Mouse (Mus musculus) lung, embryonic 14.5 days (tissue): Measurements from ENCODE around the gene Ppt2. TPM values are rescaled to one million over a fixed set of nuclear protein-coding genes. Genes with fewer than 3 reads are reported as not detected.

ENCODE experiments used
- ATAC-seq: fragments of 200-750 bp; cut with Nextera tagmentation; 2 replicates; pipeline ENCODE4 v1.8.0; 2017; ENCODE audit warnings: mild to moderate bottlenecking, moderate TSS enrichment, moderate library complexity; ENCODE audit not compliant: insufficient read depth
- DNase-seq: peaks from one replicate; pipeline ENCODE4 v3.0.0-alpha.2; 2015
- H3K27ac ChIP-seq: fragments of 300-500 bp; sonication (generic); 2 replicates; pipeline ENCODE4 v1.5.1; 2014; ENCODE audit warnings: low read depth, mild to moderate bottlenecking, moderate library complexity
- H3K27me3 ChIP-seq: fragments of 300-500 bp; sonication (generic); 2 replicates; pipeline ENCODE4 v1.6.1; 2014; ENCODE audit warnings: low read length, control low read depth; ENCODE audit not compliant: insufficient read depth
- H3K36me3 ChIP-seq: fragments of 300-500 bp; sonication (generic); 2 replicates; pipeline ENCODE4 v1.6.1; 2014; ENCODE audit warnings: control low read depth; ENCODE audit not compliant: insufficient read depth
- H3K4me1 ChIP-seq: fragments of 300-500 bp; sonication (generic); 2 replicates; pipeline ENCODE4 v1.6.1; 2014; ENCODE audit warnings: antibody characterized with exemption, control low read depth; ENCODE audit not compliant: insufficient read depth
- H3K4me2 ChIP-seq: fragments of 300-500 bp; sonication (generic); 2 replicates; pipeline ENCODE4 v1.6.1; 2014; ENCODE audit warnings: mild to moderate bottlenecking
- H3K4me3 ChIP-seq: fragments of 300-500 bp; sonication (generic); 2 replicates; pipeline ENCODE4 v1.5.1; 2014; ENCODE audit warnings: low read depth, low read length
- H3K9ac ChIP-seq: fragments of 300-500 bp; sonication (generic); 2 replicates; pipeline ENCODE4 v1.6.1; 2014
- H3K9me3 ChIP-seq: fragments of 300-500 bp; sonication (generic); 2 replicates; pipeline ENCODE4 v1.6.1; 2016; ENCODE audit warnings: low read depth, low read length, control low read depth
- CTCF ChIP-seq: IDR thresholded peaks from 2 replicates; pipeline ENCODE4 v1.5.1; 2016; ENCODE audit warnings: antibody characterized with exemption, low read depth
- WGBS: fragments of 180-500 bp; shearing (Covaris S2); extraction: QIAGEN DNeasy Blood & Tissue Kit; methylation state at CpG from one replicate; pipeline ENCODE4 v1.1.7; 2014; 5-methylcytosine and 5-hydroxymethylcytosine counted together
- polyA plus RNA-seq: library from polyadenylated mRNA; unstranded; fragments of >200 nt; fragmentation: Nextera tagmentation; extraction: Ambion mirVana; gene quantifications from 2 replicates; pipeline ENCODE4 v1.2.1, GENCODE M21; 2014

Gene Ppt2
- polyA plus RNA-seq, 1 experiment from 2014 or later = 24.5 TPM

DNA sequence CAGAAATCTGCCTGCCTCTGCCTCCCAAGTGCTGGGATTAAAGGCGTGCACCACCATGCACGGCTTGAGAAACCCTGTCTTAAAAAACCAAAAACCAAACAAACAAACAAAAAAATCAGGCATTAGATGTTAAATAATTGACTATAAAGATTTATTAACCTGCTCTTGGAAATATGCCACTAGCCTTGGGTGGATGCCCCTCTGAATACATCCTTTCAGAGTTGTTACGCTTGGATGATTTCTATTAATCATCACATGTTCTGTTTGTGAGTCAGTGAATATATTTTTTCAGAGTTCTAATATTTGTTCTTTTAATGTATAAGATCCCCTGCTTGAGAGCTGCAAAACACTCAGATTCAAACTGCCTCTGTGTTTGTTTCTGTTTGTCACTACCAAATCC, 3.3 kb downstream of the Ppt2 start:
- Histone ChIP-seq H3K9me3 (no peaks in the 10 kb centered on the region), H3K27me3 (peaks cover 11% of the 10 kb centered on the region), H3K36me3 (peaks cover 19% of the 10 kb centered on the region; the same call in 1 of the 2 replicates), H3K9ac (no peak overlapping the region), H3K4me2 (no peak overlapping the region), H3K27ac (no peak overlapping the region), H3K4me3 (no peak overlapping the region), H3K4me1 (peaks cover 12% of the 10 kb centered on the region; the same call in 1 of the 2 replicates)
- no peak for TF ChIP-seq CTCF
- WGBS = 86% methylated on average over 3 of the region's 3 CpGs
- ATAC-seq (no peak), DNase-seq (no peak)

DNA sequence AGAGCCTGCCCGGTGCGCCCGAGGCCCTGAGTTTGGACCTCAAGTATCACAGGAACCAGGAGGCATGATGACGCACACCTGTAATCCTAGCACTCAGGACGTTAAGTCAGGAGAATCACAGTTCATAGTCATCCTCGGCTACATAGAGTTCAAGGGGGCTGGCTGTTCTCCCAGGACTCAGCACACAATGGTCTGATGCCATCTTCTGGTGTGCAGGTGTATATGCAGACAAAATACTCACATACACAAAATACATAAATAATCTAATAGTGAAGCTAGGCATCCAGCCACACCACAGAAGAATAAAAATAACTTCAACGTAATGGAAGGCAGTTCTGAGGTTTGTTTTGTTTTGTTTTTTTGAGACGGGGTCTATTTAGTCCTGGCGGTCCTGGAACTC, 5.1 kb downstream of the Ppt2 start:
- no peaks in the 10 kb centered on the region for H3K27me3 ChIP-seq
- DNase-seq = no peak
- peaks cover 19% of the 10 kb centered on the region; the same call in 1 of the 2 replicates for H3K36me3 ChIP-seq
- no peak for ATAC-seq
- peaks cover 6% of the 10 kb centered on the region; the same call in 1 of the 2 replicates for H3K4me1 ChIP-seq
- no peak overlapping the region for H3K9ac ChIP-seq
- H3K4me2 ChIP-seq = no peak overlapping the region
- no peak overlapping the region for H3K4me3 ChIP-seq
- H3K27ac ChIP-seq = no peak overlapping the region
- TF ChIP-seq CTCF = peak; percentile 40; the same call in 1 of the 2 replicates
- H3K9me3 ChIP-seq = no peaks in the 10 kb centered on the region
- 84% methylated on average over 9 of the region's 9 CpGs for WGBS

DNA sequence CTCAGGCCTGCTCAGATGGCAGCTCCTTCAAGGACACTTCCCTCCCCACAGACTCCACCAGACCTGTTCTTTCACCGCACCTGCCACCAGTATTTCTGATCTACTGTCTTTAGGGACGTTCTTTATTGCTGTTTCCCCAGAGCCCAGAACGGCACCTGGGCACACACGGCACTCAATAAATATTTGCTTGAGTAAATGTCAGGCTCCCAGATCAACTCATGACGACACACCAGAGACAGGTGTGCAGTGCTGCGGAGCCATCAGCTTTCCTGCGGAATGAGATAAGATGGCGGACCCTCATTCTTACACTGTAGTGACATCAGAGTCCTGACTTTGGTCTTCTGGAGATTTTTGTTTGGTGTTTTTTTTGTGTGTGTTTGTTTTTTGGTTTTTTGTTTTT, 7.3 kb downstream of the Ppt2 start:
- no peak overlapping the region for H3K4me2 ChIP-seq
- peaks cover under 1% of the 10 kb centered on the region; the same call in 1 of the 2 replicates for H3K4me1 ChIP-seq
- WGBS = 73% methylated on average over 8 of the region's 8 CpGs
- DNase-seq (no peak), ATAC-seq (no peak)
- no peaks in the 10 kb centered on the region for H3K9me3 ChIP-seq
- peak overlapping the region; percentile 27; the same call in 1 of the 2 replicates for H3K27ac ChIP-seq
- H3K9ac ChIP-seq = no peak overlapping the region
- no peak overlapping the region for H3K4me3 ChIP-seq
- H3K36me3 ChIP-seq = peaks cover 19% of the 10 kb centered on the region; the same call in 1 of the 2 replicates
- TF ChIP-seq CTCF = no peak
- H3K27me3 ChIP-seq = no peaks in the 10 kb centered on the region

DNA sequence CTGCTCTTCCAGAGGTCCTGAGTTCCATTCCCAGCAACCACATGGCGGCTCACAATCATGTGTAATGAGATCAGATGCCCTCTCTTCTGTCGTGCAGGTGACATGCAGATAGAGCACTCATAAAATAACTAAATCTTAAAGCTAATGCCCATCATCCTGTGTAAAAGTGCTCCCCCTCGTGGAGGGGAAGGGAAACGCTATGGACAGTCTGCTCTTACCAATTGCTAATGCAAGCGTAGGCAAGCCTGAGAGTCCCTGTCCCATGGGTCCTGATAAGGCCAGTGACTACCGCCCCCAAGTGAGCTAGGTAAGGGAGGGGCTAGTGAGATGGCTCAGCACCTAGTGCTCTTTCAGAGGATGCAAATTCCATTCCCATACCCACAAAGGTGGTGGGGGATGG, 9.3 kb downstream of the Ppt2 start:
- ATAC-seq = 0 out of 2 replicates have a peak, but pooled peaks have one; percentile 50
- peak; percentile 89 for TF ChIP-seq CTCF
- H3K4me1 ChIP-seq = no peaks in the 10 kb centered on the region
- H3K9me3 ChIP-seq = no peaks in the 10 kb centered on the region
- peaks cover 30% of the 10 kb centered on the region for H3K36me3 ChIP-seq
- peak; percentile 84 for DNase-seq
- H3K4me3 ChIP-seq = no peak overlapping the region
- WGBS = 17% methylated on average over 6 of the region's 6 CpGs
- H3K9ac ChIP-seq = no peak overlapping the region
- no peaks in the 10 kb centered on the region for H3K27me3 ChIP-seq
- H3K4me2 ChIP-seq = no peak overlapping the region
- no peak overlapping the region for H3K27ac ChIP-seq

DNA sequence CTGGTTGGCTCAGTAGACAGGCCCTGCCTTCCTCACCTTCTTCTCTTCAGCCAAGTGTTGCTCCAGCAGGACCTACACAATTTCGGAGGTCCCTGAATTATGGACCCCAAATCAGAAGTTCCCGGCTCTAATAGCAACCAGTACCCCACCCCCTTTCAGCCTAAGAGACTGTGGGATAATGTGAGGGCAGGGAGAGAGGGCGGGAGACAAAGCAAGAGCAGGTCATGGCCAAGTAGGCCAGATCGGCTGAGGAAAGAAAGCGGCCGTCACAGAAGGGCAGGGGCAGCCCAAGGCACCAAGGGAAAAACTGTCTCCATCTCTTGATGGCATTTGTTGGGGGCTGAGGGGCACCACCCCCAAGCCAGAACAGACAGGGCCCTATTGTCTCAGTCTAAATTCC, 12.4 kb downstream of the Ppt2 start, which contains the start of gene Egfl8:
Gene Egfl8, minus strand, starts transcription at position 101 of the 400 bp plus-strand sequence.
- H3K4me2 ChIP-seq = no peak within 1 kb of the TSS
- no peak within 1 kb of the TSS for H3K9ac ChIP-seq
- no peaks in the 10 kb centered on the region for H3K27me3 ChIP-seq
- H3K4me1 ChIP-seq = no peaks in the 10 kb centered on the region
- ATAC-seq = no peak
- no peak within 1 kb of the TSS for H3K27ac ChIP-seq
- WGBS = 73% methylated on average over 6 of the region's 6 CpGs
- H3K36me3 ChIP-seq = peaks cover 53% of the 10 kb centered on the region
- no peak for DNase-seq
- TF ChIP-seq CTCF = no peak
- no peak within 1 kb of the TSS for H3K4me3 ChIP-seq
- H3K9me3 ChIP-seq = no peaks in the 10 kb centered on the region

DNA sequence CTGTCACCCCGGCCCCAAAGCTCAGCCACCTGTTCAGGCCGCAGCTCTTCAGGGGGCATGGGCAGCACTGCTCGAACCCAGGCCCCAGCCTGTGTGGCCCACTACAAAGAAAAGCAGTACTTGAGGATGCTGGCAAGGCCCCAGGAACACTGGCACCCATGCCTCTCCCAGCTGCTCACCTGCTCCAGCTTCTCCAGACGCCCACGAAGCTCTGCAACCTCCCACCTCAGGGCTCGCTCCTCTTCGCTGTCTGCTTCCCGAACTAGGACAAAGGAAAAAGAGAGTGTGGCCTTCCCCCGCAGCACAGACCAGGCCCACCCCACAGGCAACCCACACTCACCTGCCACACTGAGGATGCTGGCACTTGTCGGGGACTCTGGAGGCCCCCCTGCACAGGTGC, 14.5 kb downstream of the Ppt2 start:
- Histone ChIP-seq H3K36me3 (peaks cover 60% of the 10 kb centered on the region), H3K4me3 (no peak overlapping the region), H3K9ac (no peak overlapping the region), H3K9me3 (no peaks in the 10 kb centered on the region), H3K4me1 (no peaks in the 10 kb centered on the region), H3K27me3 (no peaks in the 10 kb centered on the region), H3K4me2 (no peak overlapping the region), H3K27ac (no peak overlapping the region)
- no peak for TF ChIP-seq CTCF
- 89% methylated on average over 10 of the region's 10 CpGs for WGBS
- ATAC-seq (no peak), DNase-seq (no peak)

DNA sequence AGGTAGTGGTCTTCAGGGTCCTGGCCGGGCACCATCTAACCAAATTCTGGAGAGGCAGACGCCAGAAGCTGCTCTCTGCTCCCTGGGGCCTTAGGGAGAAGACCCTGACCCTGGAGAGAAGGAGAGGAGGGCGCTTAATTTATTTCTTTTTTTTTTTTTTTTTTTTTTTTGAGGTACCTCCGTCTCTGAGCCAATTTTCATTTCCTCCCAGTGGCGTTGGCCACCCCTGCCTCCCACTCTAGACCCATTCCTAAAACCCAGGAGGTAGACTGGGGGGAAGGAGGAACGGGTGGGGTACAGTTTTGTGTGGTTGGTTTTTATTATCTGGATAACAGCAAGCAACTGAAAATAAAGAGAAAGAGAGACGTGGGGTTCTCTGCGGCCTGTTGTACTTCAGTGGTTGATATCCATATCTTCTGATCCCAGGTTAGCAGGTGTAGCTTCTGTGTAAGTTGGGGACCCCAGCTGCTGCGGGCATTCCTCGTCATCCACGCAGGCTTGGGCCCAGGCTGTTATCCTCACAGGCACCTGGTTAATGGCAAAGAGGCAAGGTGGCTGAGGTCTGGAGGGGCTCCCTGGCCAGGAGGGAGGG, 15.2 kb downstream of the Ppt2 start:
- Histone ChIP-seq H3K36me3 (peaks cover 65% of the 10 kb centered on the region), H3K27me3 (no peaks in the 10 kb centered on the region), H3K4me1 (no peaks in the 10 kb centered on the region), H3K4me3 (no peak overlapping the region), H3K9ac (no peak overlapping the region), H3K4me2 (no peak overlapping the region), H3K9me3 (no peaks in the 10 kb centered on the region), H3K27ac (no peak overlapping the region)
- no peak for ATAC-seq
- DNase-seq = no peak
- WGBS = 88% methylated on average over 11 of the region's 11 CpGs
- no peak for TF ChIP-seq CTCF
